8 mouse cellular contexts compared by ENCODE assay signal in genomic region chr13:94976219-94977186, GRCm38 (mm10). TPM values are rescaled to one million over a fixed set of nuclear protein-coding genes. Genes with fewer than 3 reads are reported as not detected.
DNase-seq lines count a peak whose midpoint lies in the region; ATAC-seq lines count a peak whose summit lies in the region.

Gene Wdr41 (plus strand): TSS chr13:94976344.

- peak; percentile 94 to 97 for DNase-seq in adrenal gland, adult (ENCODE audit: inconsistent age in 2 of 2, low spot score in 1 of 2)
- peak; percentile 93 for DNase-seq in embryo, embryonic 10.5 days (ENCODE audit: low spot score)
- DNase-seq in gastrocnemius, postnatal 14 days, result peak; percentile 88
- DNase-seq in left cerebral cortex, postnatal 10 days (ENCODE audit: extremely low spot score in 1 of 2, low spot score in 2 of 2), result peak; percentile 86 to 93
- DNase-seq in right cerebral cortex, postnatal 25 days, result peak; percentile 92
- peak; percentile 87 to 88 for DNase-seq in urinary bladder, postnatal 4 days (ENCODE audit: low spot score in 2 of 2)

- intact Hi-C loops in gastrocnemius, postnatal 14 days (cut with DNase I; ENCODE audit: low total_unique reads), result no loop called here
- intact Hi-C loops in left cerebral cortex, postnatal 10 days (cut with DNase I), result no loop called here

- peak; percentile 84 for ATAC-seq in inflammation-experienced regulatory T-cells, adult 6 months
- ATAC-seq in megakaryocyte-erythroid progenitor cell, adult 5-6 weeks (replicated peaks; ENCODE audit: low FRiP score, low TSS enrichment, poor library complexity, severe bottlenecking), result peak; percentile 90

RNA-seq across cellular contexts. Expression of gene Wdr41, which starts in this region (rescaled TPM):
- total RNA-seq in gastrocnemius, postnatal 14 days (2021), result 10 to 100 TPM; 13.0 to 13.2 TPM
- polyA plus RNA-seq in inflammation-experienced regulatory T-cells, adult 6 months (2017; shearing (Covaris generic)), result 1 to 10 TPM; 2.9 to 5.7 (median 4.5) TPM
- 10 to 100 TPM; 23.9 to 26.6 TPM for total RNA-seq in left cerebral cortex, postnatal 10 days (2021)
- total RNA-seq in megakaryocyte-erythroid progenitor cell, adult 5-6 weeks (2014; fragmentation: Nextera tagmentation), result 18.2 and 20.8 TPM in 2 replicates
- 8.9 and 12.7 TPM in 2 replicates for total RNA-seq in megakaryocyte-erythroid progenitor cell, adult 5-6 weeks (2017)

Comparison
In these comparisons a context has a peak if more than half of its experiments do, and no peak if none do; other contexts are left out.
1. Peak in every context shown above with its lines: DNase-seq and ATAC-seq.